Mouse (Mus musculus): ENCODE measurements at regions not wholly inside any gene's neighbourhood (a gene's known extent, or its start where the extent isn't known, plus 50 kb on each side); places are given as distances from the start of the nearest gene placed in this dataset.

- intact Hi-C loops (cut with DNase I), result no loop called here
- TF ChIP-seq CTCF (IDR thresholded peaks at IDR 0.05), result no peak
- no peak for TF ChIP-seq POLR2A (IDR thresholded peaks at IDR 0.05; ENCODE audit: insufficient read depth, low read depth, low read length)
- no peak for TF ChIP-seq EP300 (IDR thresholded peaks at IDR 0.05; ENCODE audit: insufficient read depth, low read depth, low read length)
- no peak overlapping the region for H3K9ac ChIP-seq (ENCODE audit: low read depth, low read length)
- DNase-seq, result no peak
- H3K27ac ChIP-seq, result no peak overlapping the region
- no peaks in the 10 kb centered on the region for H3K36me3 ChIP-seq (ENCODE audit: control insufficient read depth, insufficient read depth, low read length)
- 38% methylated on average over 3 of the region's 3 CpGs for WGBS
- no peaks in the 10 kb centered on the region for H3K4me1 ChIP-seq (ENCODE audit: control insufficient read depth, insufficient read depth, low read length)
- no peaks in the 10 kb centered on the region for H3K79me2 ChIP-seq (replicated peaks; ENCODE audit: control insufficient read depth, insufficient read depth, low read length)
- H3K27me3 ChIP-seq (ENCODE audit: control insufficient read depth, insufficient read depth, low read length), result no peaks in the 10 kb centered on the region
- no peak overlapping the region for H3K4me3 ChIP-seq
Measured at GRCm38 (mm10) chr7:74072632-74073031, 59.1 kb upstream of the St8sia2 start.

- H3K36me3 ChIP-seq (ENCODE audit: control insufficient read depth, insufficient read depth, low read length), result peaks cover under 1% of the 10 kb centered on the region; the same call in 1 of the 2 replicates
- H3K4me1 ChIP-seq (ENCODE audit: control insufficient read depth, insufficient read depth, low read length), result no peaks in the 10 kb centered on the region
- no peak overlapping the region for H3K4me3 ChIP-seq
- no peaks in the 10 kb centered on the region for H3K79me2 ChIP-seq (replicated peaks; ENCODE audit: control insufficient read depth, insufficient read depth, low read length)
- H3K27me3 ChIP-seq (ENCODE audit: control insufficient read depth, insufficient read depth, low read length), result no peaks in the 10 kb centered on the region
- no peak for DNase-seq
- TF ChIP-seq CTCF (IDR thresholded peaks at IDR 0.05) (no peak), POLR2A (IDR thresholded peaks at IDR 0.05; ENCODE audit: insufficient read depth, low read depth, low read length) (no peak), EP300 (IDR thresholded peaks at IDR 0.05; ENCODE audit: insufficient read depth, low read depth, low read length) (no peak)
- no peak overlapping the region for H3K27ac ChIP-seq
- WGBS, result 76% methylated on average over 2 of the region's 2 CpGs
- H3K9ac ChIP-seq (ENCODE audit: low read depth, low read length), result no peak overlapping the region
- intact Hi-C loops (cut with DNase I), result no loop called here
Measured at GRCm38 (mm10) chr7:74070836-74071235, 57.3 kb upstream of the St8sia2 start.

DNA sequence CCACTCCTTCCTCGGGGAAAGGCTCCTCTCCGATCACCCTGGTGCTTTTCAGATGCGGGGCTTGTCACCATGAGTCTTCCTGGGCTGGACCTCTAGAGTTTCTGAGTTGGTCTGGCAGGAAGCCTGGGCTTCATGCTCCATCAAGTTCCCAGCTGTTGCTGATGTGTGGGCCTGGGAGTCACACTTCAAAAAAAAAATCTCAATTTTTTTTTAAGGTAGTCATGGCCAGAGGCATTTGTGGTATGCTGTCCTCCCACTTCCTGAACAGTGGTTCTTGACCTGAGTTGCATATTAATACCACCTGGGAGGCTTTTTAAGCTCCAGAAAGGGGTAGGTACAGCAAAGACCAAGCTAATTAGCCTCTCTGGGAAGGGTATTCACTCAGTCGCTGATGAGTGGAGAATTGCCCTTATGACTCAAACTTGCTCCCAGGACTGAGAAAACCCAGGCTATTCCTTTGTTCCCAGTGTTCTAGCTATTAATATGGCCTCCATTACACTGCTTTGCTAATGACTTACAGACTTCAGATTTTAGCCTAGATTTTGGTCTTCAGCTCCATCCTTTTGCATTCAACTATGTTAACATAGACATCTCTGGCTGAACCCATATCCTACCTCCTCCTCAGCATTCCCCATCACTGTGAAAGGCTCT lies 52.1 kb upstream of the St8sia2 start:
- Histone ChIP-seq H3K36me3 (ENCODE audit: control insufficient read depth, insufficient read depth, low read length) (peaks cover 2% of the 10 kb centered on the region; the same call in 1 of the 2 replicates), H3K79me2 (replicated peaks; ENCODE audit: control insufficient read depth, insufficient read depth, low read length) (no peaks in the 10 kb centered on the region), H3K9ac (ENCODE audit: low read depth, low read length) (no peak overlapping the region), H3K27me3 (ENCODE audit: control insufficient read depth, insufficient read depth, low read length) (no peaks in the 10 kb centered on the region), H3K4me3 (no peak overlapping the region), H3K27ac (no peak overlapping the region), H3K4me1 (ENCODE audit: control insufficient read depth, insufficient read depth, low read length) (peaks cover 4% of the 10 kb centered on the region)
- intact Hi-C loops (cut with DNase I), result no loop called here
- TF ChIP-seq CTCF (IDR thresholded peaks at IDR 0.05) (no peak), POLR2A (IDR thresholded peaks at IDR 0.05; ENCODE audit: insufficient read depth, low read depth, low read length) (no peak), EP300 (IDR thresholded peaks at IDR 0.05; ENCODE audit: insufficient read depth, low read depth, low read length) (no peak)
- 36% methylated on average over 4 of the region's 4 CpGs for WGBS
- DNase-seq, result peak; percentile 29 to 35

Data from heart, adult 2 months (tissue).